Mouse (Mus musculus): ENCODE data around the gene Zp1. TPM values are rescaled to one million over a fixed set of nuclear protein-coding genes. Genes with fewer than 3 reads are reported as not detected.

Zp1 gene
- polyA plus RNA-seq, 1 experiment from 2014 or later: not detected

DNA sequence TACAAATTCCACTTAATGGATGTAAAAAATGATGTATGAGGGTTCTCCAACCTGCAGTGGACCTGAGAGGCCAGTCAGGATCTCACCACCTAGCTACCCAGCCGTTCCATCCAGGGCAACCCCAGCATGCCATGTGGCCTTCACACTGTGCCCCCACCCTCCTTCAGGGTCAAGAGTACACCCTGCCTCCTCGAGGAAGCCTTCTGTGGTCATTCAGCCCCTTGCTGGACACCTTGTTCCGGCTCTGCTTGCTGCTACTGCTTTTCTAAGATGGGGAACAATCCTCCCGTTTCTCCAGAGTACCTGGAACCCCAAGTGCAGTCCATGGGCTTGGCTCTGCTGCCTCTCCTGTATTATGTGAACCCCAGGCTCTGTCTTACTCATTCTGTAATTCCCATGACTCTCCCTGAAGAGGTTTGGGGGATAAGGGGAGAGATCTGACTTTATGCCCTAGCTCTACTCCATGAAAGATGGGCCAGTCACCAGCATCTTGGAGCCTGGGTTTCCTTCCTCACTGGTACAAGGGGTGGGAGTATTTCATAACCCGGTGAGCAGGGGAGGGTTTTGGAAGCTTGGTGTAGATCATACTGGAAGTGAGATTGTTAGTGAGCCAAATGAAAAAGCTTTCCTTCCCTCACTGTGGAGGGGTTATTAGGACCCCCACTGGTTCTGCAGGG is 52.3 kb downstream of the Zp1 start:
- Histone ChIP-seq H3K4me1 (peaks cover 40% of the 10 kb centered on the region), H3K9me3 (no peaks in the 10 kb centered on the region; the same call in 1 of the 2 replicates), H3K4me3 (peak overlapping the region; percentile 91), H3K27me3 (ENCODE audit: poor library complexity, severe bottlenecking) (no peaks in the 10 kb centered on the region), H3K36me3 (replicated peaks) (peaks cover 70% of the 10 kb centered on the region), H3K27ac (peak overlapping the region; percentile 98)
- 42% methylated on average over 5 of the region's 5 CpGs for WGBS
- no peak for DNase-seq (ENCODE audit: extremely low spot score, low spot score)

DNA sequence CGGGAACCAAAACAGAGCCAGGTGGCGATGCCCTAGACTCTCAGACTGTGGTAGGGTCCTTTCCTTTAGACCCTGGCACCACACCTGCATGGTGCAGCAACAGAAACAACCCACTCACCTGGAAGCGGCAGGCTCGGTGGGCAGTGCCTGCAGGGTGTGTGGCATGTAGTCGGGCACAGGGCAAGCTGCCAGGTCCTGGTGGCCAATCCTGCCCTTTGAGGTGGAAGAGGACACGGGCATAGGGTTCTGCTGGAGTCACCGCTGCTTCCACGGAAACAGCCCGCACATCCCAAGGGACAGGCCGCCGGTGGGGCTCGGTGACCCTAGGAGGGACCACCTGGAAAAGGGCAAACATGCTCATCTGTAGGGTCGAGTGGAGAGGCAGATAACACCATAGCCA is 54.1 kb downstream of the Zp1 start:
- peaks cover 40% of the 10 kb centered on the region for H3K4me1 ChIP-seq
- H3K36me3 ChIP-seq (replicated peaks): peaks cover 70% of the 10 kb centered on the region
- H3K27me3 ChIP-seq (ENCODE audit: poor library complexity, severe bottlenecking): no peaks in the 10 kb centered on the region
- no peak for DNase-seq (ENCODE audit: extremely low spot score, low spot score)
- no peak overlapping the region for H3K27ac ChIP-seq
- H3K4me3 ChIP-seq: no peak overlapping the region
- no peaks in the 10 kb centered on the region for H3K9me3 ChIP-seq
- 94% methylated on average over 13 of the region's 13 CpGs for WGBS

Other genes with a start within 250 kb of the Zp1 start
- not detected in 2 replicates for gene Pga5, start 242.6 kb downstream of the Zp1 start, polyA plus RNA-seq (2016; fragmentation: Nextera tagmentation; extraction: Ambion mirVana)
- gene Vps37c, start 231.9 kb downstream of the Zp1 start, polyA plus RNA-seq (2016; fragmentation: Nextera tagmentation; extraction: Ambion mirVana): 33.5 and 36.1 TPM in 2 replicates
- gene Cd5, start 181.6 kb downstream of the Zp1 start, polyA plus RNA-seq (2016; fragmentation: Nextera tagmentation; extraction: Ambion mirVana): not detected in 2 replicates
- gene Cd6, start 90.6 kb downstream of the Zp1 start, polyA plus RNA-seq (2016; fragmentation: Nextera tagmentation; extraction: Ambion mirVana): not detected in 2 replicates
- gene Slc15a3, start 80.9 kb downstream of the Zp1 start, polyA plus RNA-seq (2016; fragmentation: Nextera tagmentation; extraction: Ambion mirVana): 0.32 and 0.37 TPM in 2 replicates
- gene Tmem132a, start 50.7 kb downstream of the Zp1 start, polyA plus RNA-seq (2016; fragmentation: Nextera tagmentation; extraction: Ambion mirVana): 110 and 115 TPM in 2 replicates
- 51.4 and 53.8 TPM in 2 replicates for gene Tmem109, start 38.6 kb downstream of the Zp1 start, polyA plus RNA-seq (2016; fragmentation: Nextera tagmentation; extraction: Ambion mirVana)
- 43.8 and 47.1 TPM in 2 replicates for gene Prpf19, start 25.4 kb downstream of the Zp1 start, polyA plus RNA-seq (2016; fragmentation: Nextera tagmentation; extraction: Ambion mirVana)
- gene Ptgdr2, start 16.5 kb upstream of the Zp1 start, polyA plus RNA-seq (2016; fragmentation: Nextera tagmentation; extraction: Ambion mirVana): 0.06 and 0.09 TPM in 2 replicates
- gene Ccdc86, start 28.6 kb upstream of the Zp1 start, polyA plus RNA-seq (2016; fragmentation: Nextera tagmentation; extraction: Ambion mirVana): 45.0 and 46.0 TPM in 2 replicates
- not detected in 2 replicates for gene Ms4a10, start 54.0 kb upstream of the Zp1 start, polyA plus RNA-seq (2016; fragmentation: Nextera tagmentation; extraction: Ambion mirVana)
- gene Ms4a15, start 72.6 kb upstream of the Zp1 start, polyA plus RNA-seq (2016; fragmentation: Nextera tagmentation; extraction: Ambion mirVana): 0.11 TPM in 1 of 2 replicates, not detected in the other
- gene Ms4a18, start 97.4 kb upstream of the Zp1 start, polyA plus RNA-seq (2016; fragmentation: Nextera tagmentation; extraction: Ambion mirVana): not detected in 2 replicates
- not detected in 2 replicates for gene Ms4a8a, start 160.5 kb upstream of the Zp1 start, polyA plus RNA-seq (2016; fragmentation: Nextera tagmentation; extraction: Ambion mirVana)
- gene 1700017D01Rik, start 210.2 kb upstream of the Zp1 start, polyA plus RNA-seq (2016; fragmentation: Nextera tagmentation; extraction: Ambion mirVana): not detected in 2 replicates
- not detected in 2 replicates for gene 1700025F22Rik, start 244.7 kb upstream of the Zp1 start, polyA plus RNA-seq (2016; fragmentation: Nextera tagmentation; extraction: Ambion mirVana)